Mouse (Mus musculus) gastrocnemius, adult 2 months (tissue): ENCODE data around the gene Timm13. TPM values are rescaled to one million over a fixed set of nuclear protein-coding genes. Genes with fewer than 3 reads are reported as not detected.
A peak's percentile ranks its signal among the peaks of the same experiment; 100 is the strongest.

Experiments used
- DNase-seq: peaks from one replicate; pipeline ENCODE4 v3.0.0; 2022
- H3K27ac ChIP-seq: fragments of 200-600 bp; 2 replicates; pipeline ENCODE4 v1.8.1; 2022; ENCODE audit warnings: mild to moderate bottlenecking
- H3K4me3 ChIP-seq: fragments of 200-600 bp; 2 replicates; pipeline ENCODE4 v1.8.1; 2022; ENCODE audit warnings: mild to moderate bottlenecking, moderate library complexity
- CTCF ChIP-seq: fragments of 200-600 bp; IDR thresholded peaks from 2 replicates; pipeline ENCODE4 v1.8.1; 2022; ENCODE audit warnings: antibody characterized with exemption, mild to moderate bottlenecking, moderate library complexity
- intact Hi-C: fragments of 180-260 bp; cut with DNase I; formaldehyde crosslinking; loops from one replicate; pipeline ENCODE4 v1.15.1; 2025
- total RNA-seq, 2 experiments: library from RNA; stranded (reverse); gene quantifications; 2 replicates each; pipeline ENCODE4 v1.2.3; 2021

Timm13 gene
- total RNA-seq, 2 experiments from 2014 or later, result 110 to 139 TPM

- TF ChIP-seq CTCF, result no peak
- intact Hi-C loops, result no loop called here
- peak; percentile 77 for DNase-seq
- Histone ChIP-seq H3K27ac (peak overlapping the region; percentile 96), H3K4me3 (peak overlapping the region; percentile 88)
These were observed 29.8 kb upstream of the Timm13 start for GRCm38 (mm10) chr10:80930361-80931152.

GRCm38 (mm10) chr10:80929299-80930226, 28.8 kb upstream of the Timm13 start, which contains the start of gene Gadd45b:
Gadd45b (plus strand) TSS chr10:80930073.
- H3K27ac ChIP-seq, result peak within 1 kb of the TSS; percentile 96
- TF ChIP-seq CTCF, result no peak
- intact Hi-C loops, result loop anchor here (1.0 to 10.0 kb wide), 4 partner anchors 26 to 245 kb away; partner anchors contain the start of gene Eef2
- peak within 1 kb of the TSS; percentile 88 for H3K4me3 ChIP-seq
- peak; percentile 100 for DNase-seq

- intact Hi-C loops, result loop anchor here (1.0 to 10.0 kb wide), 5 partner anchors 27 to 246 kb away; partner anchors contain the start of gene Eef2
- peak; percentile 94 for DNase-seq
- Histone ChIP-seq H3K27ac (peak overlapping the region; percentile 95), H3K4me3 (peak overlapping the region; percentile 88)
- peak; percentile 83 for TF ChIP-seq CTCF
These were observed 28.0 kb upstream of the Timm13 start for GRCm38 (mm10) chr10:80928586-80929298.

GRCm38 (mm10) chr10:80925472-80925871, 24.7 kb upstream of the Timm13 start:
- intact Hi-C loops, result loop anchor here (10.0 kb wide), 2 partner anchors 159 to 249 kb away; partner anchors contain the start of gene Eef2
- Histone ChIP-seq H3K27ac (no peak overlapping the region), H3K4me3 (no peak overlapping the region)
- no peak for DNase-seq
- TF ChIP-seq CTCF, result no peak

DNA sequence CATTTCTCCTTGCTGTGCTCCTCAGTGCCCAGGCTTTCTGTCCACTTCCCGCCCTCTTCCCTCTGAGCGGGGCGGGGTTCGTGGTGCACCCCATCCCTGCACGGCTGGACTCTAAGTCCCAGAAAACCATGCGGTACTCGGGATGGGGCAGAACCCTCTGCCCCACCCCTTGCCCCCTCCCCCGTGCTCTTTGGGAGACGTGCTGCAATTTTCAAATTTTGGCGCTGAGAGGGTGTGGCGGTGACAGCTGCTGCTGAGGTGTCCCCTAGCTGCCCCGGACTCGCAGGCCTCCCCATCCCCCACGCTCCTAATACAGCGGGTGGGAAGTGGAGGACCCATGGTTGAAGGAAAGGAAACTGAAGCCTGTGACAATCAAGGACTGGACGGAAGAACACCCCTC, 21.2 kb upstream of the Timm13 start:
- DNase-seq, result peak; percentile 72
- H3K27ac ChIP-seq, result peak overlapping the region; percentile 35; the same call in 1 of the 2 replicates
- TF ChIP-seq CTCF, result no peak
- H3K4me3 ChIP-seq, result peak overlapping the region; percentile 65
- intact Hi-C loops, result loop anchor here (10.0 kb wide), 2 partner anchors 163 to 253 kb away; partner anchors contain the start of gene Eef2

- intact Hi-C loops, result no loop called here
- H3K4me3 ChIP-seq, result peak within 1 kb of the TSS; percentile 95
- H3K27ac ChIP-seq, result peak within 1 kb of the TSS; percentile 84
- DNase-seq, result peak; percentile 84
- TF ChIP-seq CTCF, result no peak; the same call in 1 of the 2 replicates
These were observed 17.1 kb upstream of the Timm13 start, which contains the start of gene Lmnb2 for GRCm38 (mm10) chr10:80917779-80918434. Lmnb2 (minus strand) TSS chr10:80918245.

GRCm38 (mm10) chr10:80917336-80917778, 16.6 kb upstream of the Timm13 start:
- TF ChIP-seq CTCF, result no peak
- Histone ChIP-seq H3K4me3 (peak overlapping the region; percentile 95), H3K27ac (peak overlapping the region; percentile 84)
- no peak for DNase-seq
- intact Hi-C loops, result no loop called here

DNA sequence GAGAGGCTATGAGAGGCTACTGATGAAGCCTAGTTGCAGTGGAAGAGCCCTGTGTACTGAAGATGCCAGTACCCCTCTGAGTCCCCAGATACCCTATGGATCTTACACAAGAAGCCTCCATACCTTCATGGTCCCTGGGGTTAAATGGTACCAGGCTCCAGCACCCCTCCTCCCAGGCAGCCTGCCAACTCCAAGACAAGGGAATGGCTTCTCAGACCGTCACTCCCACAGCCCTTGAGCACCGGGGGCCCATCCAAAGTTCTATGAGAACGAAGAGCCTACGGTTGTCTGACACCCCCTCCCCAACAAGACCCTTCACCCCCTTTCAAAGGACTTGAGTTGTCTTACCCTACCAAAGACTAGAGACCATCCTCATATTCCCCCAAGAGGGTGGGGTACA, 15.0 kb upstream of the Timm13 start:
- DNase-seq, result no peak
- intact Hi-C loops, result no loop called here
- TF ChIP-seq CTCF, result no peak
- no peak overlapping the region for H3K4me3 ChIP-seq
- no peak overlapping the region for H3K27ac ChIP-seq

DNA sequence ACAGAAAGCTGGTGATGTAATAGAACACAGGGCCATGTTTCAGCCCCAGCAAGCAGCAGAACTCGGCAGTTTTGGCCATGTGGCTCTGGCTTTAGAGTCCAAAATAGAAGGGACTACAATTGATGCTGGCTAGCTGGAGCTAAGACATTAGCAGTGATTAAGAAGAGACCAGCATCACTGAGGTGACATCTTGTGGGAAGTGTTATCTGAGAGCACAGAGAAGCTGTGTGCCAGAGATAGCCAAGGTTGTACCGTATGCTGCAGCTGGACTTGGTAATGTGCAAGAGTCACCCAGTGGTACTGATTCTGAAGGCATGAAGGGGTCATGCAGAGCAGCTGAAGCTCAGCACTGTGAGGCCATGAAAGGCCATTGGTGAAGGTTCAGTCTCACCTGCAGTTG, 14.5 kb upstream of the Timm13 start:
- H3K27ac ChIP-seq, result no peak overlapping the region
- no peak for TF ChIP-seq CTCF
- intact Hi-C loops, result no loop called here
- no peak for DNase-seq
- no peak overlapping the region for H3K4me3 ChIP-seq

DNA sequence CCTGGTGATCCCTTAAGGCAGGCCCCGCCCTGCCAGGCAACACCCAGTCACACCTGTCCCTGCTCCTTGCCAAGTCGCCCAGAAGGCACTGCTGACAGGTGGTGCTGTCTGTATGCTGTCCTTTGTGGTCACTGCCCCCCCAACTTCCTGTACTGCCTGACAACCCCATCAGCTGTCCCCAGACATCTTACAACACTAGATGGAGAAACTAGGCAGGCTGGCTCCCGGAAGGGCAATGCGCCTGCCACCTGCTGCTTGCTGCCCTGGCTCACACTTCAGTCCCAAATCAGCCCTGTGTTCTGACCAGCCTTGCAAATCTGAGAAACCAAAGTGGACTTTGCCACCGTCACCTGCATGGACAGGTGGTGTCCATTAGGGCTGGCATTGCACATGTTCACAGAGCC, 13.5 kb upstream of the Timm13 start:
- TF ChIP-seq CTCF, result peak; percentile 13; the same call in 1 of the 2 replicates
- Histone ChIP-seq H3K4me3 (no peak overlapping the region), H3K27ac (peak overlapping the region; percentile 89)
- intact Hi-C loops, result no loop called here
- DNase-seq, result peak; percentile 83

GRCm38 (mm10) chr10:80913364-80914011, 12.7 kb upstream of the Timm13 start:
- intact Hi-C loops, result no loop called here
- H3K4me3 ChIP-seq, result no peak overlapping the region
- TF ChIP-seq CTCF, result no peak
- peak; percentile 70 for DNase-seq
- H3K27ac ChIP-seq, result peak overlapping the region; percentile 89
